Mouse (Mus musculus): ENCODE measurements at regions not wholly inside any gene's neighbourhood (a gene's known extent, or its start where the extent isn't known, plus 50 kb on each side); places are given as distances from the start of the nearest gene placed in this dataset.

DNA sequence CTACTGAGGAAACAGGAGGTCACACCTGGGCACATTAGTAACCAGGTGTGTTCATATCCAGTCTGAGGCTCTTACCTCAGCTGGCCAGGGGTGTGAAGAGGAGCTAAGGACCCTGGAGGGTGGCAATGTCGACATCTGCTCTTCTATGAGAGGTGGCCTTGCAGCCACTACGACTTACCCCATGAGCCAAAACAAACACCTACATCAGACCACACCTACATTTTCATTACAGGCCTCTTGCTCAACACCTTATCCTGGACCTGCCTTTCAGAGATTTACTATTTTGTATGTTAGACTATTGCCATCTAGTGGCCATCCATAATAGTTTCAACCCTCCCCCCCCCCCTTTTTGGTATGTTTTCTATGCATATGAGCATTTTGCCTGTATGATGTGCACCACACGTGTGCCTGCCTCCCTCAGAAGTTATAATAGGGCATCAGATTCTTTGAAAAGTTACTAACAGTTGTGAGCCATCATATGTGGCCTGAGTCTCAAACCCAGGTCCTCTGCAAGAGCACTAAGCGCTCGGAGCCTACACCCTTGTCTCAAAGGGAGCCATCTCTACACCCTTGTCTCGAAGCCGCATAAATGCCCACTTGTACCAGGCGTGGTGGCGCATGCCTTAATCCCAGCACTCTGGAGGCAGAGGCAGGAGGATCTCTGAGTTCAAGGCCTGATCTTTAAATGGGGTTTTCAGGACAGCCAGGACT lies 197.8 kb downstream of the Gm9195 start:
- Histone ChIP-seq H3K79me2 (ENCODE audit: control insufficient read depth, insufficient read depth) (no peaks in the 10 kb centered on the region), H3K27me3 (ENCODE audit: control insufficient read depth, insufficient read depth, insufficient read length) (no peaks in the 10 kb centered on the region), H3K4me2 (ENCODE audit: low read depth) (no peak overlapping the region), H3K4me3 (no peak overlapping the region), H3ac (ENCODE audit: control insufficient read depth, insufficient read length) (no peak overlapping the region), H3K36me3 (ENCODE audit: control insufficient read depth, insufficient read depth) (no peaks in the 10 kb centered on the region)
- TF ChIP-seq TCF3 (IDR thresholded peaks at IDR 0.05; ENCODE audit: insufficient read length, low read depth) (no peak), MYOD1 (IDR thresholded peaks at IDR 0.05; ENCODE audit: control insufficient read depth in 1 of 3, insufficient read length in 2 of 3, low read depth in 2 of 3) (no peak), TCF12 (IDR thresholded peaks at IDR 0.05; ENCODE audit: insufficient read depth, poor library complexity, severe bottlenecking) (no peak), MAX (IDR thresholded peaks at IDR 0.05; ENCODE audit: low read depth) (no peak)

DNA sequence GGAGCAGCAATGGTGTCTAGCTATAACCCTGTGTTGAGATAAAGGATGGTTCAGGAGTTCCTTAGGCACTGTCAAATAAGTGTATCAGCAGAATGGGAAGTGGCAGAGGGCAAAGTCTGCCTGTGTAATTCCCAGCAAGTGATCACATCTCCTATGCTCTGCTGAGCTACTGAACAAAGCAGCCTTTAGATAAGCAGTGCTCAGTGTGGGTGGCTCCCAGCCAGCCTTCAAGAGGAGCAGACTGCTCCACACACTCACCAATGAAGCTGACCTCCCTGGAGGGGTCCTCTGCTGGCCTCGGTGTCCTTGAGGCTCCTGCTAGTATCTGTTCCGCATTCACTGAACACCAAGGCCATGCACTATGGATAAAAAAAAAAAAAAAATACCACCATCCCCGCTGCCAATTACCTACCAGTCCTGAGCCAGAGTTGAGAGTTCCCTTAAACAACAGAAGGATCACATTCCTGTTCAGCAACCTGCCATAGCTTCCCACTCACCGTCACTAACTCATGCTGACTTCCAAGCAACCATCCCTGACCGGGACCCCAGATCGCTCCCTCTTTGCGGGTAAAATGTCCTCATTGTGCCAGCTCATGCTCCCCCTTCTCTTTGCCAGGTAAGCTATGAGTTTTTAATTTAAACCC lies 198.9 kb downstream of the Gm9195 start:
- no peaks in the 10 kb centered on the region for H3K36me3 ChIP-seq (ENCODE audit: control insufficient read depth, insufficient read depth)
- H3K27me3 ChIP-seq (ENCODE audit: control insufficient read depth, insufficient read depth, insufficient read length): no peaks in the 10 kb centered on the region
- H3ac ChIP-seq (ENCODE audit: control insufficient read depth, insufficient read length): no peak overlapping the region
- TF ChIP-seq CEBPB (IDR thresholded peaks at IDR 0.05; ENCODE audit: insufficient read depth, poor library complexity, severe bottlenecking): no peak
- no peak for TF ChIP-seq TCF12 (IDR thresholded peaks at IDR 0.05; ENCODE audit: insufficient read depth, poor library complexity, severe bottlenecking)
- TF ChIP-seq POLR2A (IDR thresholded peaks at IDR 0.05; ENCODE audit: insufficient read length, low read depth): no peak
- TF ChIP-seq SRF (IDR thresholded peaks at IDR 0.05; ENCODE audit: control insufficient read depth, insufficient read length, low read depth): no peak
- no peak for TF ChIP-seq MAX (IDR thresholded peaks at IDR 0.05; ENCODE audit: low read depth)
- no peak for TF ChIP-seq E2F4 (IDR thresholded peaks at IDR 0.05; ENCODE audit: insufficient read depth)
- no peak for TF ChIP-seq TCF3 (IDR thresholded peaks at IDR 0.05; ENCODE audit: insufficient read length, low read depth)
- no peak for TF ChIP-seq USF1 (IDR thresholded peaks at IDR 0.05; ENCODE audit: low read depth)
- no peak for TF ChIP-seq MYOD1 (IDR thresholded peaks at IDR 0.05; ENCODE audit: control insufficient read depth in 1 of 3, insufficient read length in 2 of 3, low read depth in 2 of 3)
- no peak for TF ChIP-seq POLR2AphosphoS2 (IDR thresholded peaks at IDR 0.05; ENCODE audit: insufficient read length, low read depth)
- TF ChIP-seq REST (IDR thresholded peaks at IDR 0.05; ENCODE audit: insufficient read depth, insufficient read length): no peak
- no peak for TF ChIP-seq MYOG (IDR thresholded peaks at IDR 0.05; ENCODE audit: control insufficient read depth in 1 of 3, insufficient read depth in 1 of 3, insufficient read length in 2 of 3, low read depth in 2 of 3)
- H3K4me3 ChIP-seq: no peak overlapping the region
- no peak overlapping the region for H3K4me2 ChIP-seq (ENCODE audit: low read depth)
- H3K79me2 ChIP-seq (ENCODE audit: control insufficient read depth, insufficient read depth): no peaks in the 10 kb centered on the region

DNA sequence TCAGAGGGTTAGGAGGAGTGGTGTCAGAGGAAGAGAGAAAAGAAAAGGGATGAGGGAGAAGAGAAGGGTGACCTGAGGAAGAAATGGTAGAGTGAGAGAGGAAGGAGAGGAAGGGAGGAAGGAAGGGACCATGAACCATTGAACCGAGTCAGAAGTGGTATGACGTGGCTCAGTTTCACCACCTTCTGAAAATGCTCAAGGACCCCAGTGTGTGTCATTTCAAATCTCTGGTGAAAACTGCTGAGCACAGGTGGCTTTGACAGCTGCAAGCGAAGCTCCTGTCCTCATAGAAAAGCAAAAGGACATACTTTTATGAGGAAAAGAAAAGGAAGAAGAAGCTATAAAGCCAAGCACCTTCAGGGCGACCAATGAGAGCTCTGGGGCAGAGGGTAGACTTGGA lies 214.3 kb downstream of the Gm9195 start:
- no peaks in the 10 kb centered on the region for H3K27me3 ChIP-seq (ENCODE audit: control insufficient read depth, insufficient read depth, insufficient read length)
- no peak overlapping the region for H3ac ChIP-seq (ENCODE audit: control insufficient read depth, insufficient read length)
- no peak overlapping the region for H3K4me3 ChIP-seq
- no peaks in the 10 kb centered on the region for H3K36me3 ChIP-seq (ENCODE audit: control insufficient read depth, insufficient read depth)
- TF ChIP-seq TCF3 (IDR thresholded peaks at IDR 0.05; ENCODE audit: insufficient read length, low read depth): no peak
- TF ChIP-seq POLR2A (IDR thresholded peaks at IDR 0.05; ENCODE audit: insufficient read length, low read depth): no peak
- TF ChIP-seq REST (IDR thresholded peaks at IDR 0.05; ENCODE audit: insufficient read depth, insufficient read length): no peak
- TF ChIP-seq SRF (IDR thresholded peaks at IDR 0.05; ENCODE audit: control insufficient read depth, insufficient read length, low read depth): no peak
- TF ChIP-seq USF1 (IDR thresholded peaks at IDR 0.05; ENCODE audit: low read depth): no peak
- TF ChIP-seq POLR2AphosphoS2 (IDR thresholded peaks at IDR 0.05; ENCODE audit: insufficient read length, low read depth): no peak
- TF ChIP-seq CEBPB (IDR thresholded peaks at IDR 0.05; ENCODE audit: insufficient read depth, poor library complexity, severe bottlenecking): no peak
- TF ChIP-seq TCF12 (IDR thresholded peaks at IDR 0.05; ENCODE audit: insufficient read depth, poor library complexity, severe bottlenecking): no peak
- TF ChIP-seq MAX (IDR thresholded peaks at IDR 0.05; ENCODE audit: low read depth): no peak
- TF ChIP-seq MYOD1 (IDR thresholded peaks at IDR 0.05; ENCODE audit: control insufficient read depth in 1 of 3, insufficient read length in 2 of 3, low read depth in 2 of 3): no peak
- H3K79me2 ChIP-seq (ENCODE audit: control insufficient read depth, insufficient read depth): no peaks in the 10 kb centered on the region
- H3K4me2 ChIP-seq (ENCODE audit: low read depth): no peak overlapping the region

DNA sequence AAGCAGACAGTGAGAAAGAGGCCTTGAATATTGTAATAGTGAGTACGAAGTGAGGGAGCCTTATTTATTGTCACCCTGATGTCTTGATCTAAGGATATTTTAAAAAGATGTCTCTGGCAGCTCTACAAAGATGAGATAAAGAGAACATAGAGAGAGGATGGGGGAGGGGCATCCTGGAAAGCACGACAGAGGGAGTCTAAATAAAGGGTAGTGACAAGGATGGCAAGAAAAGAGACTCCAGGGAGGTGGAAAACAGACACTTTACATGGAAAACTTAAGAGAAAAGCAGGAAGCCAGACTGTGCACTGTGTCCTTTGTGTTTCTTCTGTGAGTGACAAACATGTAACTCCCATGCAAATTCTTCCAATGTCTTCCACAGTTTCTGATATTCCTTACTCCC lies 232.4 kb downstream of the Gm9195 start:
- no peak for TF ChIP-seq MAX (IDR thresholded peaks at IDR 0.05; ENCODE audit: low read depth)
- TF ChIP-seq POLR2A (IDR thresholded peaks at IDR 0.05; ENCODE audit: insufficient read length, low read depth): no peak
- TF ChIP-seq CEBPB (IDR thresholded peaks at IDR 0.05; ENCODE audit: insufficient read depth, poor library complexity, severe bottlenecking): no peak
- TF ChIP-seq MYOD1 (IDR thresholded peaks at IDR 0.05; ENCODE audit: control insufficient read depth in 1 of 3, insufficient read length in 2 of 3, low read depth in 2 of 3): no peak
- TF ChIP-seq MYOG (IDR thresholded peaks at IDR 0.05; ENCODE audit: control insufficient read depth in 1 of 3, insufficient read depth in 1 of 3, insufficient read length in 2 of 3, low read depth in 2 of 3): no peak
- no peak for TF ChIP-seq USF1 (IDR thresholded peaks at IDR 0.05; ENCODE audit: low read depth)
- no peak for TF ChIP-seq SRF (IDR thresholded peaks at IDR 0.05; ENCODE audit: control insufficient read depth, insufficient read length, low read depth)
- no peak for TF ChIP-seq TCF3 (IDR thresholded peaks at IDR 0.05; ENCODE audit: insufficient read length, low read depth)
- TF ChIP-seq REST (IDR thresholded peaks at IDR 0.05; ENCODE audit: insufficient read depth, insufficient read length): no peak
- no peak for TF ChIP-seq POLR2AphosphoS2 (IDR thresholded peaks at IDR 0.05; ENCODE audit: insufficient read length, low read depth)
- TF ChIP-seq TCF12 (IDR thresholded peaks at IDR 0.05; ENCODE audit: insufficient read depth, poor library complexity, severe bottlenecking): no peak
- TF ChIP-seq E2F4 (IDR thresholded peaks at IDR 0.05; ENCODE audit: insufficient read depth): no peak
- no peaks in the 10 kb centered on the region for H3K79me2 ChIP-seq (ENCODE audit: control insufficient read depth, insufficient read depth)
- no peaks in the 10 kb centered on the region for H3K27me3 ChIP-seq (ENCODE audit: control insufficient read depth, insufficient read depth, insufficient read length)
- H3K36me3 ChIP-seq (ENCODE audit: control insufficient read depth, insufficient read depth): no peaks in the 10 kb centered on the region
- H3K4me2 ChIP-seq (ENCODE audit: low read depth): no peak overlapping the region
- H3K4me3 ChIP-seq: no peak overlapping the region
- no peak overlapping the region for H3ac ChIP-seq (ENCODE audit: control insufficient read depth, insufficient read length)
